Mouse (Mus musculus): ENCODE results near the gene Lipa.

The Lipa gene

GRCm38 (mm10) chr19:34523106-34523725 lies 4.1 kb downstream of the Lipa start:
- no peak for DNase-seq (ENCODE audit: low spot score in 2 of 2)

- DNase-seq (ENCODE audit: low spot score in 2 of 2): no peak
These were observed 5.3 kb downstream of the Lipa start for GRCm38 (mm10) chr19:34521978-34522377.

DNA sequence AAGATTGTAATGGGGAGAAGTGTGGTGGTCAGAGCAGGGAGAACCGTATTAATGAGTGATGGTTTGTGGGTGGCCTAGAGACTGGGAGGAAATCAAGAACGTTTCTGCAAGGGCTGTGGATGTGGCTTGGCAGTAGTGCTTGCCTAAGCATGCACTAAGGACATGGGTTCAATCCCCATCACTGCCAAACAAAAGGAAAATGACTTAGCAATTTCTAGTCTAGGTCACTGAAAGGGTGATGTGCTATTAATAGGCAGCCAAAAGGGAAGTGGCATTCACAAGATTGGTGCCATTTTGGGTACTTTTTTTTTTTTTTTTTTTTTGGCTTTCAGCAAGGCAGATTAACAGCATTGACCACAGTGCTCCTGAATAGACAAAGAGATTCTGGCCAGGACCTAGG lies 5.9 kb downstream of the Lipa start:
- peak in 1 of 2 experiments; percentile 20 for DNase-seq (ENCODE audit: low spot score in 2 of 2)

DNA sequence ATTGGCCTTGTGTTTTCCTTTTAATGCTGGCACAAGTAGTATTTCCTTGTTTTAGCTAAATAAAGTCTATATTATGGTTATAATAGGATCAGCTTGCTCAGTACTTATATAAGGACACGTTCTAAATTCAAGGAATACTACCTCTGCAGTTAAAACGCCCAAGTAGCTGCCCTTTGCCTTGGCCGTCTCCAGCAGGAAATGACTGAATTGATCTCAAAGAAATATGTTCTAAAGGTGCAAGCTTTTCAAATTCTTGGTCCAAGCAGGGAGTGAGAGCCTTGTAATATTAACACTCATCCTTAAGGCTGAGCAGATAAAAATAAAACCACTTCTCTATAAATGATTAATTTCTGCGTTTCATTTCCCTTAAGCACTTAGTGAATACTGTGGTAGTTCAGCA lies 7.2 kb downstream of the Lipa start:
- DNase-seq (ENCODE audit: low spot score in 2 of 2): no peak

DNA sequence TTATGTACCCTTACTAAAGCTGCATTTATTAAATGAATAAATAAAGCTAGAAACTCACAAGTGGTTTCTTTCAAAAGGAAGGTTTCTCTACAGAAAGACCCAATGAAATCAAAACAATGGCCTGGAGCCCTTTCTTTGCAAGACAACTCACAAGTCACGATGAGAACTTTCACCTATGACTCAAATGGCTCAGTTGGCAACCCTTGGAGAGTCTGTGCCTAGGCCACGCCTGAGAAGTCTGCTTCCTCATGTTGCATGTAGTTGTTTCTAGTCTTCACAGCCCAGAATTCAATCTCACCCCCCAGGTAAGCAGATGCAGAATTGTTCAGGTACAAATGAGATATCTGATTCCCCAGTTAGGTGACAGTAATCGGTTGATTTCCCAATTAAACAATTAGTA lies 7.6 kb downstream of the Lipa start:
- DNase-seq (ENCODE audit: low spot score in 2 of 2): no peak

DNA sequence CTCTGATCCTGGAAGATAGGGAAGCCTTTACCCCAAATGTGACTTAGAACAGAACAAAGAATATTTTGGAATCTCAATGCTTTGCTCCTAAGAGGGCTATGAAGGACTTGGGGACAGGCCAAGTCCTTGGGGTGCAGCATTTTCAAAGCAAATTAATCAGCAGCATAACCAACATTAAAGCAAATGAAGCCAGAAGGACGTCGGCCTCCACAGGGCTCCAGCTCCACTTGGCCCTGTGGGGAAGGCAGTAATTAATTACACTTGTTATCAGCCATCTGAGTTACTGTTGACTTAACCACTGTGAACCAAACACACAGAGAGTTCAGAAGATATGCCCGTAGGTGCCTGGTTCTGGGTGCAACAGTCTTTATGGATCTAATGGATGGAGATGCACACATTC lies 8.5 kb downstream of the Lipa start:
- DNase-seq (ENCODE audit: low spot score in 2 of 2): no peak

DNA sequence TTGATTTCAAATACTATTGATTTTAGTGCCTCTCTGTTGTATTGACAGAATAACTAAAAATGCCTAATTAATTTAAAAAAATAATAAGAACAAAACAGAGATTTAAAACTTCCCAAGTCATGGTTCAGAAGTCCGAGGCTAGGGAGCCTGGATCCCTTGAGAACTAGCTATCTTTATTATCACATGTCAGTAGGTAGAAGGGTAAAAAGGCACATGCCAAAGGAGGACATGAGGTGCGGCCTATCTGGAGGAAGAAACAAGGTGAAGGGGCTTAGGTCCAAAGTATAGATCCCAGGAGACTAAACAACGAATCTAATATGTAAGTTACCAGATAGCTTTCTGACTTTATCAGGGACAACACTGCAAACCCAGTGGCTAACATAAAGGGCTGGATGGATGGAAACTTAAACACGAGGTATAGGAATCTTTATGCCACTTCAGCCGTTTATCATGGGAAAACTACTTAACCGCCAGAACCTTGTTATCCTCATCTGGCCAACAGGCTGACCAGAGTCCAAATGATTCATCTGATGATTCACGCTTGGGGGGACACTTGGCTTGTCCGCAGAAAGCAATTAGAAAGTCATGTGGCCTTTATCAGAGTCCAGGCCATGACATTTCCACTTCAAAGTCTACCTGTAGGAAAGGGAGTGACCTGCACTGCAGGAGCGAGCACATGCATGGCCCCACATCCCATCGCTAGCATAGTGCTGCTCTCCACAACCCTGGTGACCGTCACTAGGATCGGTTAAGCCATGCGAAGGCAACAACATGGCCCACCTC lies 9.3 kb downstream of the Lipa start:
- DNase-seq (ENCODE audit: low spot score in 2 of 2): no peak

DNA sequence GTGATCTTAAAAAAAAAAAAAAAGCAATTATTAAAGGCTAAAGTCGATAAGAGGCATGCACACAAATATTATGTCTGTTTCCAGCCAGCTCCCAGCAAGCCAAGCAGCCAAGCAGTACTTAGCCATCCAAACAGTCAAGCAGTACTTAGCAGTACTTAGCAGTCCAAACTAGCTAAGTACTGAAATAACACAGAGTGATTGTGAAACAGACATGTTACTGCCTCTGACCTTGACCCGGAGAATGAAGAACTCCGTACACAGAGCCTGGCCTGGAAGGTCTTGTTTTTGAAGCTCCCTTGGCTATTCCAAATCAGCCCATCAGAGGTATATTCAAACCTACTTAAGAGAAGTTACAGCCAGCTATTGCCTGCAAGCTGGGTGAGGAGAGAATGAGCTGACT lies 10.1 kb downstream of the Lipa start:
- no peak for DNase-seq (ENCODE audit: low spot score in 2 of 2)

- no peak for DNase-seq (ENCODE audit: low spot score in 2 of 2)
These were observed 10.9 kb downstream of the Lipa start for GRCm38 (mm10) chr19:34516346-34516745.

DNA sequence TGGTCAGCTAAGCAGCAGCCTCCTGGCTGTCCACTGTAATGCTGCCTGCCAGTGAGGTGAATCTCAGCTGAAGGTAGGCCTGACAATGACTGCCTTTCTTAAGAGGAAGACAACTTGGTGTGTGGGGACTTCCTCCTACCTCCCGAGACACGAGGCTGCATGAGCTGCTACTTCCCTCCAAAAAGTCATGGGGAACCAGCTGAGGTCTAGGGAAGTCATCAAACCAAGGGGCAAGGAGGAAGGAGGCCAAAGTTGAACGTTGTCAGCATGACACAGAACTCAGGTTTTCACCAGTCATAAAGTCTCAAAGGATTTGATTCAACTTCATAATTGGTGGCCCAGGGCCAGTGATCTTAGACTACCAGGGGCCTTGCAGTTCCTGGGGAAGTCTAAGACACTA lies 11.6 kb downstream of the Lipa start:
- peak; percentile 58 to 63 for DNase-seq (ENCODE audit: low spot score in 2 of 2)

- no peak for DNase-seq (ENCODE audit: low spot score in 2 of 2)
These were observed 15.7 kb downstream of the Lipa start for GRCm38 (mm10) chr19:34511528-34511927.

DNA sequence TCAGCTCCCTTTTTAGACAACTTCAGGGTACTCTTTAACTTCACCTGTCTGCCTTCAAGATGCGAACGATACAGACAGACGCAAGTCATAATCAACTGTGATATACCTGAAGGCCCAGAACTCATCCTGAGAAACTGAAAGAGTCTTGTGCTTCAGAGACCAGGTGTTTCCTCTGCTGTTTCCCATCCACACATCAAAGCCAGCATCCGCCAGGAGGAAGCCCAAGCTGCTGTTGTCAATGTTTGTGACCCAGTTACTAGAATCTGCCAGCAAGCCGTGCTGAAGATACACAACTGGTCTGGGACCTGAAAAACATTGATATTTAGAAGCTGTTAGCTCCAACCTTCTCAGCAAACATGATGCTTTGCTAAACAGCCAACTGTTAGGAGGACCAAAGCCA lies 16.6 kb downstream of the Lipa start:
- DNase-seq (ENCODE audit: low spot score in 2 of 2): peak; percentile 21 to 37

DNA sequence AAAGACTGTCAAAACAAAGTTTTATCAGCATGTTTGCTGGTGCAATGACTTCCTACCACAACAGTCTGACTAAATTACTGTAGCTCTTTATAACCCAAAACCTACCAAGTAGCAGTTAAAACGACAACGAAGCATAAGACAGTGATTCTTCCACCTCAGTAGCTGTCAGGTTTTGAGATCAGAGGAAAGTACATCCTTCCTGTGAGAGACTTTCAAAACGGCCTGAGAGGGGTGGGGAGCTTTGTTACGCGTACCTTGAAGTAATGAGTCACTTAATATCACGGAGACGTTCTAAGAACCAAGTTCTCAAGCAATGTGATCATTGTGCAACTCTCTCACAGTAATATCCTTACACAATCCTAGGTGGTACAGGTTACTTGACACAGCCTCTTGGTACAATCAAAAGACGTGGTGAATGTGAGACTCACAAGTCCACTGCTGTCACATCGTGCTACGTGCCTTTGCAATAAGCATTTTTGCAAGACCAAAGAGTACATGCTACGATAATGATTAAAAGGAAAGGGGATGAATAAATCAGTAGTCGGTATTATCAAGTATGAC lies 22.0 kb downstream of the Lipa start:
- DNase-seq (ENCODE audit: low spot score in 2 of 2): no peak

DNA sequence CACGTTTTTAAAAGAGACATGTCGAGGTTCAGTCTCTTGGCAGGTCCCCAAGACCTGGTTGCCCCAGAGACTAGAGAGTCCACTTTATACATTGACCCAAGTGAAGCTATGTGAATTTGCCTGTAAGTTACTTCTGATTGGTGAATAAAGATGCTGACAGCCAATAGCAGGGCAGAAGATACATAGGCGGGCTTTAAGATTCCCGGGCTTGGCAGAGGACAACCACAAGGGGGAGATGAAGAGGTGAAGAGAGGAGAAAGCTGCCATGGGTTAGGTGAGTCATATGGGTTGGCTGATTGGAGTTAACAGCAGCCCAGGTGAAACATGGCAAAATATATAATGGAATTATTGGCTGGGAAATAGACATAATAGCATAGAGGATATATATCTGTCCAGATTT lies 26.5 kb downstream of the Lipa start:
- peak; percentile 80 to 85 for DNase-seq (ENCODE audit: low spot score in 2 of 2)

DNA sequence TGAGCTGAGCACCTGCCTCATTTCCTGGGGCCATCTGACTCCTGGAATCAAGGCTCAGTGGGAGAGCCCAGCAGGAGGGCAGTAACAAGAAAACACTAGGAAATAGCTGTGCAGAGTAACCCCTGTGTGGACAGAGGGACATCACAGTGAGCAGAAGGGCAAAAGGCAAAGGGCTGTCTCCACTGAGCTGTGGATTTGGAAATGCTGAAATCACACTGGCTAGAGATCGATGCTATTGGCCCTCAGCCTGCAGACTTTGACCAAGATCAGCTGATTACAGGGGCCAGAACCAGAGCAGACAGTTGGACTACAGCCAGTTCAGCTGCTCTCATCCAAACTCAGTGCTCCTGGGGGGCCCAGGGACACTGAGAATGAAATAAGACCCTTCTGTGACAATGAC lies 30.9 kb downstream of the Lipa start:
- DNase-seq (ENCODE audit: low spot score in 2 of 2): no peak

DNA sequence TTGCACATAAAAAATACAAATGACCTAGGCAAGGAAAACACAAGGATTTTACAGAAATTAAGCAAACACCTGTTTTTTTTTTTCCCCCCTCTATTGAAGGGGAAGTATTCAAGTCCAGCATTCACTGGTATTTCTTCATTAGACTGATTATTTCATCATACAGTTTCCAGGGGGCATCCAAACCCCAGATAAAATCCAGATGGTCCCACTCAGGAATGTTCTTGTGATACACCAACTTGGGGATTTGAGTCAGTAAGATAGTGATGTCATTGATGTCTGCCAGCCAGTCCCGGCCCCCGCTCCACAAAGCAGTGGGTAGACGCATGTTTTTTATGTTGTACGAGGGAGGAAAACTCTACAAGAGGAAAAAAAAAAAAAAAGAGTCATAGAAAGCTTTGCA lies 33.4 kb downstream of the Lipa start:
- DNase-seq (ENCODE audit: low spot score in 2 of 2): no peak

- peak; percentile 22 to 57 for DNase-seq (ENCODE audit: low spot score in 2 of 2)
These were observed 43.7 kb downstream of the Lipa start for GRCm38 (mm10) chr19:34483547-34483946.

DNA sequence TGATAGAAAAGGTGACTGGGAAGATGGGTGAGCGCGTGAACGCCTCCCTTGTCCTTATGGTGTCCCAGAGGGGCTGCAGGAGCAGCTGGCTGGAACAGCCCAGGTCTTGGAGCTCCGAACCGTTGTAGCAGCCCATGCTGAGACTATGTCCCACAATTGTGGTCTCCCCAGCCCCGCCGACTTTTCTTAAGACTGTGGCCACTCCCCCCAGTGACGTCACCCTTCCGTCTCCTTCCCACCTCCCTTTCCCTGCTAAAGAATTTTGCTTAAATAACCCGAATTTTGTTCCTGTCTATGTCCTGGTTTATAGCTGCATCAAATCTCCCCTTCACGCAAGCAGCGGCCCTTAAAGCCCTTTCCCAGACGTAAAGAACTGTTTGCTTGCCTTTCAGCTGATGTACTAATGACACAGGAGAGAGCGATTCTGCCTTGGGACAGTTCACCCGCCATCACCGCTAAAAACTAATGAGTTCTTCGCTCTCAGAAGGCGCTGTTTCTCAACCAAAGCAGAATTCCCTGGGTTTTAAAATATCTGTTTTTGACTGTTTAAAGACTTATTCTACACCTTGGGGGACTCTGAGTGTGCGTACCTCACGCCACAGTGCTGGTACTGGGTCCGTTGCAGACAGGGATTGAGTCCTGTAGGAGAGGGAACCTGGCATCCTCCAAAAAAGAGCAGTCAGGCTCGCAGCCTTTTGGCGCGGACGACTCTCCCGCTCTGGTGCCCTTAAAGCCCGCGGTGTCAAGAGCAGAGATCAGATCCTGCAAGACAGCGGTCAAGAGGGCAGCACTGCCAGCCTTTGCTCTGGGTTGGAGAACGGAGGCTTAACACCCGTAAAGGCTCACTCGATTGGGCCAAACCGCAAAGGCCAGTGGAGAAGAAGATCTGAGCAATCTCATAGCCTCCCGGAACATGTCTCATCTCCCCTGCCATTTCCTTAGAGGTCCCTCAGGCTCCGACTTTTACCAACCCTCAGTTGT lies 52.0 kb downstream of the Lipa start, which contains the start of gene Ch25h:
Gene Ch25h (minus strand): TSS at position 174 of the 981 bp plus-strand sequence.
- peak in 1 of 2 experiments; percentile 8 for DNase-seq (ENCODE audit: low spot score in 2 of 2)

GRCm38 (mm10) chr19:34474228-34474990 lies 52.9 kb downstream of the Lipa start:
- no peak for DNase-seq (ENCODE audit: low spot score in 2 of 2)

- no peak for DNase-seq (ENCODE audit: low spot score in 2 of 2)
These were observed 55.6 kb downstream of the Lipa start for GRCm38 (mm10) chr19:34471703-34472102.

- DNase-seq (ENCODE audit: low spot score in 2 of 2): no peak
These were observed 58.5 kb downstream of the Lipa start for GRCm38 (mm10) chr19:34468794-34469193.
